ENCODE assay signal across 8 mouse cellular contexts in the genomic region with DNA sequence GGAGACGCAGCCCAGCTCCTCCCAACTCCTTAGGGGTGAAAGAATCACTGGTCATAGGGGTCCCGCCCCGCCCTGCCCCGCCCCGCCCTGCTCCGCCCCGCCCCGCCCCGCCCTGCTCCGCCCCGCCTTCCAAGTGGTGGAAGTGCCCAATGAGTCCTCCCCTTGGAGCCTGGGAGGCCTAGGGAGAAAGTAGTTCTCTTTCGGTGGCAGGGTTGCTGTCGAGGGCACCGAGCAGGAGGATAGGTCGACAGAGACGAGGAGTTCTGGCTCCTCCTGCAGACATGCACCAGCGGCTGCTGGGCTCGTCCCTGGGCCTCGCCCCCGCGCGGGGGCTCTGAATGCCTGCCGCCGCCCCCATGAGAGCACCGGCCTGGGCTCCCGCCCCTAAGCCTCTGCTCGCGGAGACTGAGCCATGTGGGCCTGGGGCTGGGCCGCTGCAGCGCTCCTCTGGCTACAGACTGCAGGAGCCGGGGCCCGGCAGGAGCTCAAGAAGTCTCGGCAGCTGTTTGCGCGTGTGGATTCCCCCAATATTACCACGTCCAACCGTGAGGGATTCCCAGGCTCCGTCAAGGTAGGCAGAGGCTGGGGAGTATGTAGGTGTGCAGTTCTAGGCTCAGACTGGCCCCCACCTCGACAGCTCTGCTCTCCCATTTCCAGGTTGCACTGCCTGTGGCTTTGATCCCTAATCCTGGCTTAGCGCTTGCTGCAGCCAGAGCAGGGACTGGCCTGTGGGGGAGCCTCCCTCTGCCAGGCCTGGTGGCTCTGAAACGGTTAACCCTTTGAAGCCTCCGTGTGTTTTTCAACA. TPM values are rescaled to one million over a fixed set of nuclear protein-coding genes. Genes with fewer than 3 reads are reported as not detected.
DNase-seq lines count a peak whose midpoint lies in the region; ATAC-seq lines count a peak whose summit lies in the region.

A gene (plus strand): TSS at position 152 of the 805 bp plus-strand sequence.

- H3K4me1 ChIP-seq in hindbrain, embryonic 12.5 days, result peaks cover 19% of the 10 kb centered on the region

- peak within 1 kb of the TSS; percentile 71 for H3K9ac ChIP-seq in hindbrain, embryonic 12.5 days

- H3K4me2 ChIP-seq in hindbrain, embryonic 12.5 days (replicated peaks), result peak within 1 kb of the TSS; percentile 79

- DNase-seq in adrenal gland, adult (ENCODE audit: inconsistent age in 2 of 2, low spot score in 1 of 2), result peak; percentile 65 to 91
- DNase-seq in cerebellum, postnatal 25 days, result peak; percentile 52 to 59
- DNase-seq in gastrocnemius, adult 18-20 months (ENCODE audit: low spot score), result peak; percentile 37
- no peak for DNase-seq in left cerebral cortex, adult 8-10 months (ENCODE audit: low spot score in 2 of 2)
- DNase-seq in lung, postnatal 4 days, result peak; percentile 58 to 60
- DNase-seq in right cerebral cortex, adult 2 months (ENCODE audit: low spot score in 2 of 2), result peak; percentile 16 to 37

- no peaks in the 10 kb centered on the region for H3K9me3 ChIP-seq in hindbrain, embryonic 12.5 days (replicated peaks)

- H3K36me3 ChIP-seq in hindbrain, embryonic 12.5 days, result peaks cover 43% of the 10 kb centered on the region

- peak within 1 kb of the TSS; percentile 44 for H3K27ac ChIP-seq in hindbrain, embryonic 12.5 days

- under 1% methylated on average over 39 of the region's 42 CpGs for WGBS in hindbrain, embryonic 12.5 days

- H3K27me3 ChIP-seq in hindbrain, embryonic 12.5 days, result no peaks in the 10 kb centered on the region

- H3K4me3 ChIP-seq in hindbrain, embryonic 12.5 days, result peak within 1 kb of the TSS; percentile 44

- ATAC-seq in hindbrain, embryonic 12.5 days (ENCODE audit: low FRiP score), result peak; percentile 71
- ATAC-seq in inflammation-experienced regulatory T-cells, adult 6 months, result no peak

RNA-seq across cellular contexts. Expression of the gene that starts here (rescaled TPM):
- total RNA-seq in gastrocnemius, adult 18-20 months (2021), result 10 to 100 TPM; 16.9 to 19.7 TPM
- 17.2 and 25.7 TPM in 2 replicates for polyA plus RNA-seq in hindbrain, embryonic 12.5 days (2016; fragmentation: Nextera tagmentation; extraction: Ambion mirVana)
- 10 to 100 TPM; 16.0 to 26.1 (median 23.8) TPM for total RNA-seq in left cerebral cortex, adult 8-10 months (2022)
- polyA plus RNA-seq in inflammation-experienced regulatory T-cells, adult 6 months (2017; shearing (Covaris generic)), result 1 to 10 TPM; 3.0 to 6.9 (median 5.6) TPM

Comparison
In these comparisons a context has a peak if more than half of its experiments do, and no peak if none do; other contexts are left out.
1. DNase-seq: peak in adrenal gland, adult (2 of 2), cerebellum, postnatal 25 days (2 of 2), gastrocnemius, adult 18-20 months (single experiment), lung, postnatal 4 days (2 of 2) and right cerebral cortex, adult 2 months (2 of 2); none in left cerebral cortex, adult 8-10 months (0 of 2).